Mouse (Mus musculus): ENCODE data around the gene Ttk.

The Ttk gene

DNA sequence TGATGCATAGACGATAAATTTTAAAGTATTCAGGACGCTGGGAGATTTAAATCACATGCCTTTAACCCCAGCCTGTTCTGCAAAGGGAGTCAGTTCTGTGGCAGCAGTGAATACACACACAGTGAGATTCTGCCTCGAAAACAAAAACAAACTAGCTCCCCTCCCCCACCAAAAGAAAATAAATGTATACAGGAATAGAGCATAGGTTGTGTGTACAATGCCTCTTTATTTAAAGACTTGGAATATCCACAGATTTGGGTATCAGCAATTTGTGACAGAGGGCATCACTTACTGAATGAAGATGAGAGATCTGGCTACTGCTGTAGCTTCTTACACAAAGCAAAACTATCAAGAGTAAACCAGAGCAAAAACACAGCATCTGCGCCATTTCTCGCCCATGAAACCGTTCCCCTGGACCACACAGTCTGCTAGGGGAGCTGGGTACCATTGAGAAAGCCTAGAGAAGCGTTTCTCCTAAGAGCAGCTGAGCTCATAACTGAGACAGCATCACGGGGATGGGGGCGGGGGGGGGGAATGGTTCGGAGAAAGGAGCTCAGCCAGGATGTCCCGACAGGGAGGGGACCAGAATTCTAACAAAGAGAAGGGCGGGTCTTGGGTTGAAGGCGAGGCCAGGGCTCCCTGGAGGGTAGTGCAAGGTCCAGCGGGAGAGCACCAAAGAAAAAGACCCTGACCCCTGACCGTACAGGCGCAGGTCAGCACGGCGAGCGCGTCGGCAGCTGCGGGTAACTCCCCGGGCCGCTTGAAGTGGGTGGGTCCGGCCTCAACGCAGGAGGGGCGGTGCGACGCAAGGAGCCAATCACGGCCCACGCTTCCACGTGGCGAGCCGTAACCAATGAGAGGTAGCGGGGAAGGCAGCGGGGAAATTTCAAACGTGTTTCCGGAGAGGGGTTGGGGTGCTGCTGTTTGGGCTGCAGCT is at the start of gene Ttk:
TSS of gene Ttk (plus strand) at position 879 of the 937 bp plus-strand sequence.
- DNase-seq, result peak; percentile 88

DNA sequence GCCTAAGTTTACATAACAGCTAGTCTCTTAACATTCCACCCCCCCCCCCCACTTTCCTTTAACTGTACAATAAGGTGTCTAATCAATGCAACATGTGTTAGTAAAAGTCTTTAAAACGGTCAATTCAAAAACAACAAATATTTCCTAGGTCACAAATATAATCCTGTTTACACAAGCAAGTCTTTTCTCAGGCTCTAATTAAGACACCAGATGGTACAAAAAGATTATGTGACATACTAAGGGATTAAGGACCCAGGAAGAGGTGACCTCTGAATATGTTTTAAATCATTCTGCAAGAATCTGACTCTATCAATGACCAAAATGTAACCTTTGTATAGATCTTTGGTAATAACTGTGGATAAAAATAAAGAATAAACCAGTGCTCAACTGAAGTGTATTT is 49.0 kb upstream of the Ttk start:
- no peak for DNase-seq

DNA sequence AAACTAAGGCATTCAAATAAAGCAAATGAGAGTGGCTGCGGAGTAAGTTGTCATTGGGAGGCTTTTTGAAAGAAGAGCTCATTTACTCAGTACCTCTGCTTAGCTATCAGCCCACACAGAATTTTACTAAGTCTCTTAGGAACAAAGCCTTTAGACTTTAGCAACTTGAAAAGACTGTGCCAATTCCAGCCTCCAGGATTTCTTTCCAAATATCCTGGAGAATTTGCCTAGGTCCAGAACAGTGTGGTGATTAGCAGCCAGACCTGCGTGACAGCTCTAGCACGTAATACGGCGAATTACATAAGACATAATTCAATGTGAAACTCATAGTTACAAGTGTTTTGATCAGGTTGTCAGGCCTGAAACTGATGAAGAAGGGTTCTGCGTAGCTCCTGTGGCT is 45.2 kb upstream of the Ttk start:
- no peak for DNase-seq

DNA sequence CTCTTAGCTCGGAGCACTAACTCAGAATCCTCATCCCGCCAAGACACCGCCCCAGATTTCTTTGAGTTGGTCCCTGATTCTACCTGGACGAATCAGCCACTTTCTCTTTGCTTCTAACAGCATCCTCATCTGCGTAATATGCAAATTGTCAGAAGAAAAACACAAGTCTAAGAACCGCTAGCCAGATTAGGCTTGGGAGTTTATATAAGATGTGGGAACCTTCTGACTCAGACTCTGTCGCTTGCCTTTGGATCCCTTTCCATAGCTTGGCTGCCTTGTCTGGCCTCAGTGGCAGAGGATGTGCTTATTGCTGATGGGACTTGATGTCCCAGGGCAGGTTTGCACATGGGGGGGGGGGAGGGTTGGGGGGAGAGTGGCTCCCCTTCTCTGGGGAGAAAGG is 37.6 kb upstream of the Ttk start:
- no peak for DNase-seq

DNA sequence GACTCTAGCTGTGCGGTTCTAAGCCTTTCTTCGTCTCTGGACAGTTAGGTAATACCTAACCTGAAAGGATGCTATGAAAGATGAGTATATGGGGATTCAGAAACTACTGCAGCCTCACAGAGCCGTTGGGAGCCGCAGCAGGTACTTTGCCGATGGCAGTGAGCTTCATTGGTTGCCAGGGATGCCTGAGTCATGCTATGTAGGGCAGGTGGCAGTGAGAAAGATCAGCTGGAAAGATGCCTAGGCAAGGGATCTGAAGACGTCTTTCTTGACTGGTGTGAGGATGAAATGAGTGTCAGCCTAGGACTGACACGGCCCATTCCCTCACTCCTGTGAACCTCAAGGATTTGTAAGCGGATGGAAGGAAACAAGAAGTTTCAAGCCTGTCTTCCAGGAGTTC is 36.6 kb upstream of the Ttk start:
- peak; percentile 80 for DNase-seq

DNA sequence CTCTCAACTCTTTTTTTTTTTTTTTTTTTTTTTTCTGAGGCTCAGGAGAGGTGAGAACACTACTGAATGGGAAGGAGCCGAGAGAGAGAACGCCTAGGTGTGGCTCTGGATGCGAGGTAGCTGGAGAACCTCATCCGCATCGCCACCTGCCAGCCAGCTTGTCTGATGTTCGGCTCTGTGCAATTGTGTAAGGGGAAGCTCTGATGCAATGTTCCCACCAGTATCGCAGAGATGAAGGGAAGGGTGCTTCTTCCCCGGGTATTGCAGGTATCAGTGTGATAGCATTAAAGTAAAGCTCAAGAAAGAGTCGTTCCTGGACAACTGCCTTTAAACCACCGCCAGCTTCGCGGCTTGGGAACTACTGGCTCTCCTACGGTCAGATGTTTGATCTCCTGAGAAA is 30.1 kb upstream of the Ttk start:
- DNase-seq, result no peak

DNA sequence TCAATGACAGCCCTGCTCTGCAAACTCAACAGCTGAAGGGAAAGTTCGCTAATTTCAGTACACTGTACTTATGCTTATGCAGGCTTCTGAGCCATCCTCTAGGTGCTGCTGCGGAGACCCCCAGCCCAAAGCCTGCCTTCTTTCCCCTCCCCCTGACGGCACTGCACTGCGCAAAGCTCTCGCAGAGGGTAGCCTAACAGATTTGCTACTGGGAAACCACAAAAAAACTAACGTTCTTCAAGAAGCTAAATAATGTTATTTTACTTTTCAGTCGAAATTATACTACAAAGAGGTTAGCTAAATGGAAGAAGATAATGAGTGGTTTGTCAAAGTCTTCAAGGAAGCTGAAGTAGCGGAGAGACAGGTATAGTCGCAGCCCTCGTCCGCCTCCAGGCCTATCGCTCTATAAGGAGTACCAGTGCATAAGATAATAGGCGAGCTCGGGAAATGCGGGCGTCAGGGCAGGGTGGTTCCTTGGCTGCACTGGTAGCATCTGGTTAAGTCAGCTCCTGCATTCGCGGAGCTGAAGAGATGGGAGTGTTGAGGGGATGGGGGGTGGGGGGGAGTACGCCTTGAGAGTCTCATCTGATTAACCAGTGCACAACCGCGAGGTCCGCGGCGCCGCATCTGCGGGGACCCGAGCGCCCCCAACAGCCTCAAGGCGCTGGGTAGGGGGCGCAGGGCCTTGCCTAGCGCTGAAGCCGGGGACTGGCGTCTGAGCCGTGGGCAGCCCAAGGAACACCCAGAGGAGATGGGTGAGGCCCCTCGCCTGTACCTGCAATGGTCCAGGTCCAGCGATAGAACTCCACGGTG is 29.1 kb upstream of the Ttk start:
- DNase-seq, result peak; percentile 53

DNA sequence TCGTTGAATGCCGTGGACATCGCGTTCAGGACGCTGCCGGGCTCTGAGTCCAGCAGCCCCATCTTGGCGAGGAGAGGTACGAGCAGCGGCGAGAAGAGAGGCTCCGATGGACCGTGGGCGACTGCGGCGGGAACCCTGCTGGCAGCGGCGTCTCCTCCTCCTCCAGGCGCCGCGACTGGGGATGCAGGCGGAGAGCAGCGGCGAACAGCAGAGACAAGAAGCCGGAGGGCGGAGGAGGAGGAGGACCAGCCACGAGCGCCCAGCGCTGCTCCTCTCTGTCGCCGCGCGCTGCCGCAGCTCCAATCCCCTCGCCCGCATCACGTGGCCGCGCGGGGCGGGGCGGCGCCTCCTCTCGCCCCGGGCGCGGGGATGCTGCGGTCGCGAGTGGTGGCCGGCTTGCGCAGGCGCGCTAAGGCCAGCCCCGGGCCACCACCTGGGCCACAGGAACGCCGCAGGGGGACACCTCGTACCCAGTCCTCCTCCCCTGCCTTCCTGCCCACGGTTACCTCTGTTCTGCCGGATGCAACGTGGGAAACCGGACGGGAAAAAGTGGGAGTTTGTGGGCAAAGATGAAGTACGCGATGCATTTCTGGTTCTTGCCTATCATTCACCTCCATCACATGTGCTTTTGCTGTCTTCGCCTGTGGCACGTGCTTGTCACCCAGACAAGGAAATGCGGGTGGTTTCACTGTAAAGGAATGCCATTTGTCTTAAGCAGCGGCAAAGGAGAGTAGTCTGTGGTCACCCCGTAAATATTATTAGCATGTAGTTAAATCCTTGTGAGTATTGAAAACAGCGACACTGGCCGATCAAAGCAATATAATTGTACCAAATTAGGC is 28.3 kb upstream of the Ttk start, which contains the start of gene Elovl4:
TSS of gene Elovl4 (minus strand) at position 301 of the 839 bp plus-strand sequence.
- DNase-seq, result peak; percentile 88

DNA sequence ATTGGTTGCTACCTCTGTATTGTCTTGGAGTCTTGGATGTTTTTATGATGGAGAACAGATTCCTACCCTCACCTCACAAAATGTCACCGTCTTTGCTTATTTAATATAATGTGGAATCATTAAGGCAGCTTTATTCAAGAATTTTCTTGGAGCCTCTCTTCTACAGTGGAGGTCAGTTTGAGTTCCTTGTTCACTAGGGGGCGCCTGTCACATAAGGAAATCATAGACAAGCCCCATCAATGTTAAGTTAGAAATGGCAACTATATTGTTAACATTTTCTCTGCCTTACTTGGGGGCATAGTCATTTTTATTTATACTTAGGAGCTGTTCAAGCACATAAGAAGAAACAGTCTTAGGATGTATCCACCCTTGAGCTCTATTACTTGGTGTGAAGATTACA is 26.9 kb upstream of the Ttk start:
- DNase-seq, result peak; percentile 71

DNA sequence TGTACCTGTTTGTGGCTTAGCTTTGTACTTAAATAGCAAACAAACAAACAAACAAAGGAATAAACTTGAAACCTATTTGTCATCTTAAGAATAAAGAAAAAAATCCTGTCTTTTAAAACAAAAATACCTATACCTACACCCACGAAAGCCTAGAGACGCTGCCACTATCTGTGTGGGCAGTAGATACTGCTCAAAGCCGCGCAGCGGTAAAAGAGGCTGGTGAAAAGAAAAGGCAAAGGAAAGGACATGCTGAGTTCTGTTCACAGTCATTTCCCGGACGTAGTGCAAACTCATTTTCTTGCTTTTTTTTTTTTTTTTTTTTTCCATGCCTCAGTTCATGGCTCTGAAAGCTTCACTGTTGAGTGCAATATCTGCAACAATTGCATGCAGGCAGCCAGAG is 15.3 kb upstream of the Ttk start:
- DNase-seq, result no peak

DNA sequence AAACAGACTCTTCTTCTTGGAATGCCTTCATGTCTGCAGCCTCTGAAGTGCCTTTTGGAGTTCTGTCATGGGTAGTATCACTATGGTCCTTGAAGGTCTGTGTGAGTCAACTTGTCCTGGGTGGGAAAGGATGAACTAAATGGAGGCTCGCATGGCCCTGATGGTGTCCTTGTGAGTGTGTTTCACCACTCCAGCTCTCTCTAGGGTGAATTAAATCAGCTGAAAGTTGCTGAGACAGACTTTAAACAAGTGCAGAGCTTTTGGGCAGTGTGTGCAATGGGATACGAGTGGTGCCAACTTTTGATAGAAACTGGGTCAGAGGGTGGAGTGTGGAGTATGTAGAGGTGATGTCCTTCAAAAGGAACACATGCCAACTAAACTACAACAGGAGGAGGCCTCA is 13.5 kb upstream of the Ttk start:
- no peak for DNase-seq

DNA sequence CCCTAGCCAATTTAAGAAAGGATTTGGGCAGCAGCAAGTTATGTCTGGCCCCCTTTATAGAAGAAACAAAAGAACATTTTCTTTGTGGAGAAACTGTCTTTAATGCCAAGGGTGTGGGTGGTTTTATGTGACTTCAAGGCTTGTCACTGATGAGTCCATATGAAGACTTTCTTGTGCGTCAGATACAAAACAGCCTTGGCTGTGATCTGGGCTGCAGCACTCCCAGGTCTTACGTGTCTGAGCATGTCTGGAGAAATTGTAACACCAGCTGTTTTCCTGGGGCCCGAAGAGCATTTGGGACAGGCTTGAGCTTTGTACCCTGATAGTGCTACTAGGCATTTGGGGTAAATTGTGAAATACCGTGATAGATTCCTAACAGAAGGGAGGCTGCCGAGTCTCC is 11.6 kb upstream of the Ttk start:
- no peak for DNase-seq

DNA sequence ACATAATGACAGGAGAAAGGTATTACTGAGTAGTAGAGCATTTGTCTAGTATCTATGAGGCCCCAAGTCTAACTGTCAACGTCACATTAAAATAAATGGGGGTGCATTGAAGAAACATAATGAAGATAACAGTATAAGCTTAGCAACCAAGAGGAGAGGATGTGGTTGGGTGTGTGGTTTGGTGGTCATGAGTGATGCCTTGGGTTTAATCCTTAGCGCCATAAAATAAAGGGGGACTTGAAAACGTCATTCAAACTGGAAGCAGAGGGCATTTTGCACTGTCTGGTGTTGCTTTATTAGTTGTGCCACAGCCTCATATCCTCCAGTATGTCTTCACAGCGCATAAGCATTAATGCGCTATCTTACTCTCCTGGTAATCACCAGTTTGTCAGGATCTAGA is 4.6 kb upstream of the Ttk start:
- no peak for DNase-seq

DNA sequence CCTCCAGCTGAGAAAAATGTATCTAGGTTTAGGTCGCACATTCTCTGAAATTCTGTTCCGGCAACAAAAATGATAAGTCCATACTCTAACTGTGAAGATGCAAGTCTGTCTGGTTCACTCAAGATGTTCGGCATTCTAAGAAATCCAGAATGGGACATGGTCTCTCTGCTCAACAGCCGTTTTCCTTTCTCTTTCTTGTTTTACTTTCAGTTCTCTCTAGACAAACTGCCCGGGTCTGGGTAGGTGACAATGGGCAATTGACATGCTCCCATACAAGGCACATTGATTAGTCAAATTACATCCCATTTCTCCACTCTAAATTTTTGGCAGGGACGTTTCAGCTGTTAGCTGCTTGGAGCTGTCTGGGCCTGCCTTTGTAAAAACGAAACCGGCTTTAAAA is 3.3 kb upstream of the Ttk start:
- no peak for DNase-seq

DNA sequence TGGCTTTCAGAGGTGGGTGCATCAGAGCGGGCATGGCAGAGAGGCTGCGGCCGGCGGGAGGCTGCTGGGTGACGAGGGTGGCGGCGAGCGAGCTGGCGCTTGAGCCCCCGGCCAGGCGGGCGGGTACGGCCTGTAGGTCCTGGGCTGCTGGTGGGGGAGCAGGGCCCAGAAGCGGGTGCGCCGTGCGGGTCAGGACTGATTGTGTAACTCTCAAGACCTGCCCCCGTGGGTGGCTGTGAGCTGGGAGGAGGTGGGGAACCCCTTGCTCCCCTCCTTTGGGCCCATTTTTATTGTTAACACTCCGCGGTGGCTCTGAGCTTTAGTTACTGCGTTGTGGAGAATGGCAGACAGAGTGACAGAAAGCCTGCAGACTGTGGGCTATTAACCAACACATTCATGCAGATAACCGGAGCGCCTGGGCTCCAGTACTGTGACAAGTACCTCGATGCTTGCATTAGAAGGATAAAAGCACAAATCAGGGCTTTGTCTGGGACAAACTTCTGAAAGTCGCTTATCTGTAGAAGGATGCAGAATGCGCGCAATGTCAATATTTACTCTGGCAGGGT is 342 bp downstream of the Ttk start:
- DNase-seq, result no peak

DNA sequence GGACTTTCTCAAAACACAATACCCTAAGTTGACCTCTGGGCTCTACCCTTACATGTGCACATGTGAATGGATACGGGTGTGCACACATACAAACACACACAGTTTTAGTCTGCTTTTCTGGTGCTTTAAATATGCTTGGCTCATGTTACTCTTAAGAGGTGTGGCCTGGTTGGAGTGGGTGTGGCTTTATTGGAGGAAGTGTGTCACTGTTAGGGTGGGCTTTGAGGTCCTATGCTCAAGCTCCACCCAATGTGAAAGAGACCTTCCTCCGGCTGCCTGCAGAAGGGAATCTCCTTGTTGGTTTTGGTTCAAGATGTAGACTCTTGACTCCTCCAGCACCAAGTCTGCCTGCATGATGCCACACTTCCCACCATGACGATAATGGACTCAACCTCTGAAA is 18.0 kb downstream of the Ttk start:
- DNase-seq, result no peak

DNA sequence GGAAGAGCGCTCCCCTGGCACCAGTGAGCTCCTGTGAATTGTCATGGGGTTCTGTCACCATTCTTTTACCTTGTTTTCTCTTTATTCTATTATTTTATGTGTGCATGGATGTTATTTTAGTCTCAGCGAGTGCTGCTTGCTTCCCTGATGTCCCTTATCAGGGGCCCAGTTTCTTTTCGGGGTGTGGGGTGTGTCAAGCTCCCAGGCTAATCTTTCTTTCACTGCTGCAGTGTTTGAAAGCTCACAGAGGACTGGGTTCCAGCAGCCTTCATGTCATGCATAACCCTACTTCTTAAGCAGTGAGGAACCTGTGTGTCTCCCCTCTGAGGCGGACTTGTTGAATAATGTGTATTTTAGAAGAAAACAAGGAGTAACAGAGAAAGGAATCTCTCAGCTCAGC is 30.7 kb downstream of the Ttk start:
- DNase-seq, result no peak

DNA sequence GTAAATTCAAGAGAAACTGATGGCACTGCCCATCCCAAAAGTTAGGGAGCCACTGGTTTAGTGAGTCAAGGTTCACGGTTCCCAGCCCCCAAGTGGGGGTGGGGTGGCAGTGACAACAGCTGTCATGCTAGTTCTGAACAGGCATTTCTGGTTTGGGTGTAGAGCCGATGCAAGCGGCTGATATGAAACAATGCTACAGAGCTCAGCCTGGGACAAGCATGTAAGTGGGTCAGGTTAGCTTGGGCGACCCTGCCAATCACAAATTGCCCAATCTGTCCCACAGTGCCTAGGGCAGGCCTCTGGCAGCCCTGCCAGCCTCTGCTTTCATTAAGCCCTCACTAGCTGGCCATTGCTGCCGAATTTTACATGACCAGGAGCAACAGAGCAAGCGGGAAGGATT is 47.7 kb downstream of the Ttk start:
- DNase-seq, result peak; percentile 2

DNA sequence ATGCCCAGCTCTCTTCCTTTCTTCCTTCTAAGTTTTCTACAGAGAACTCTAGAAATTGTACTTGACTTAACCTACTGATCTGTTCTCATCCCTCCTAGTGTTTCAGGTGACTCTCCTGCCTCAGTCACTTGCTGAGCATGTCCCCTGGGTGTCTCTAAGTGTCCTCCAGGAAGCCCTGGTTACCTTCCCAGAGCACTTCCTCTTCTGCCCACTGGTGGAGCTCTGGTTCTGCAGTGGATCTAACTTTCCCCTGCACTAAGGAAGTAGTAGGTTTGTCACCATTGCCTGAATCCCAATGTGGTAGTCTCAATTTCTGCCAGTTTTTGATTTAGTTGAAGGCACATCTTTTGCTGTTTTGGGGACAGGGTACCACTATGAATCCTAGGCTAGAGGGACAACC is 51.7 kb downstream of the Ttk start:
- DNase-seq, result no peak

DNA sequence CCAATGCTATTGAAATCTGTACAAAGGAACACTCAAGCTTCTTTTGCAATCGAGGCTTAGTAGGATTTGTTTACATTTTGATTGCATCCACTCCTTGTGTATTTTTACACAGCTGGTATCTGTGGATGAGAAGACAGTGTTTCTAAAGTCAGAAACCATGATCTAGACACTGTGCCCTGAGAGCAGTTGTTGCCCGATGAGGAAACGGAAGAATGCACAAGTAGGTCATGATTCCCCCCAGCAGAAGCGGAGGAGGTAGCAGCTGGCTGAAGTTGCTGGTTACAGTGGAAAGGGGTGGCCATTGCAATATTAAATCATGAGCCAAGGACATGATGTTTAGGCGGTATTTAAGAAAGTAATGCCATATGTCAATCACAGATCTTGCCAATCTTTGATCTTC is 53.7 kb downstream of the Ttk start:
- DNase-seq, result no peak

DNA sequence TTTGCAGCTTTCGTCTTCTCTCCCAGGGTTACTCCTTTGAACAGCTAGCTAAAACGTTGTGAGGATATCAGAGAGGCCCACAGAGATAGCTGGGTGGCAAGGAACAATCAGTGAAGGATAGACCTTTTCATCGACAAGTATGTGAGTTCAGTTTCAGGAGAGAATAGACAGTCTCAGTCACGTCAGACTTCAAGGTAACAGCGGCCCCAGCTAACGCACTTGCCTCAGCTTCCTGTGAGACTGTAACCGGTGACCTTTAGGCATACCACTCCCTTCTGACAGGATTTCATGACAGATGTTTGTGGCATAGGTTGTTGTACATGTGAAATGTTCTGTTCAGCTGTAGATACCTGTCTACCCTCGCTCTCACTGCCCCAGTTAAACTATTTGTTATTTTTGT is 58.6 kb downstream of the Ttk start:
- no peak for DNase-seq

DNA sequence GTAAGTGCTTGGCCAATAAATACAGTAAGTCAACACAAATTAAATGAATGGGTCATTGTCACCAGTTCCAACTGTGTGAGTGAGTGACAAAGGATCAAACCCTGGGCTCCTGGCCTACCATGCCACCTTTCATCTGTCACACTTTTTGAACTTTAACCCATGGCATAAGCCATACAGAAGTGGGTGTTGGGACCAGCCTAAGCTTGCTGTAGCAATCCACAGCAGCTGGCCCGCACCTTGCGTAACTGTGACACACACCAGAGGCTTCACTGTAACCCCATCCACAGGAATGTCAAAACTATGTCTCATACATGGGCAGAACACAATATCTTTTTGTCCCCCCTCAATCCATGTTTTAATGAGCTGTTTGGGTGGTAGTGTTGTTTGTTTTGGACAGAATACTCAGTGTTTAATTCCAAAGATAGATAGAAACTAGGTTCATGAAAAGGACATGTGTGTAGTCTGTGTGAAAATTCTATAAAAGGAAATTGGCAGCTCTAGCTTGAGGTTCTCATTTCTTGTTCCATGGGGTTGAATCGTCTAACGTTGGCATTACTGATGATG is 59.4 kb downstream of the Ttk start:
- DNase-seq, result no peak

Data from cerebellum, adult 9-10 months (tissue).